Mouse (Mus musculus) stomach, postnatal 0 days (tissue): Measurements from ENCODE around the gene Med22. TPM values are rescaled to one million over a fixed set of nuclear protein-coding genes. Genes with fewer than 3 reads are reported as not detected.

Experiments used
- ATAC-seq: fragments of 200-750 bp; cut with Nextera tagmentation; 2 replicates; pipeline ENCODE4 v1.8.0; 2017; ENCODE audit not compliant: low FRiP score, low TSS enrichment
- DNase-seq: peaks from one replicate; pipeline ENCODE4 v3.0.0-alpha.2; 2016; ENCODE audit warnings: low spot score
- H3K27ac ChIP-seq: fragments of 300-500 bp; sonication (generic); replicated peaks from 2 replicates; pipeline ENCODE4 v1.5.1; 2014; ENCODE audit warnings: mild to moderate bottlenecking, control low read depth
- H3K27me3 ChIP-seq: fragments of 300-500 bp; sonication (generic); 2 replicates; pipeline ENCODE4 v1.6.1; 2014; ENCODE audit warnings: low read length; ENCODE audit not compliant: control insufficient read depth, insufficient read depth
- H3K36me3 ChIP-seq: fragments of 300-500 bp; sonication (generic); 2 replicates; pipeline ENCODE4 v1.6.1; 2014; ENCODE audit warnings: low read length, mixed read lengths; ENCODE audit not compliant: control insufficient read depth, insufficient read depth
- H3K4me1 ChIP-seq: fragments of 300-500 bp; sonication (generic); replicated peaks from 2 replicates; pipeline ENCODE4 v1.6.1; 2014; ENCODE audit warnings: antibody characterized with exemption; ENCODE audit not compliant: control insufficient read depth, insufficient read depth
- H3K4me2 ChIP-seq: fragments of 300-500 bp; sonication (generic); replicated peaks from 2 replicates; pipeline ENCODE4 v1.6.1; 2014; ENCODE audit warnings: low read depth, mild to moderate bottlenecking, control low read depth, moderate library complexity
- H3K4me3 ChIP-seq: fragments of 300-500 bp; sonication (generic); 2 replicates; pipeline ENCODE4 v1.5.1; 2014; ENCODE audit warnings: low read depth, low read length, control low read depth
- H3K9ac ChIP-seq: fragments of 300-500 bp; sonication (generic); 2 replicates; pipeline ENCODE4 v1.6.1; 2014; ENCODE audit warnings: mild to moderate bottlenecking, low read length, control low read depth, mixed read lengths
- H3K9me3 ChIP-seq: fragments of 300-500 bp; sonication (generic); 2 replicates; pipeline ENCODE4 v1.6.1; 2016; ENCODE audit warnings: low read length; ENCODE audit not compliant: control insufficient read depth
- CTCF ChIP-seq: IDR thresholded peaks from 2 replicates; pipeline ENCODE4 v1.5.1; 2016; ENCODE audit warnings: antibody characterized with exemption, low read depth, mild to moderate bottlenecking, moderate library complexity
- EP300 ChIP-seq: optimal IDR thresholded peaks from 2 replicates; pipeline ENCODE3; 2016; ENCODE audit warnings: antibody characterized with exemption
- WGBS: fragments of 180-500 bp; shearing (Covaris S2); extraction: QIAGEN DNeasy Blood & Tissue Kit; methylation state at CpG from one replicate; pipeline ENCODE4 v1.1.7; 2014; 5-methylcytosine and 5-hydroxymethylcytosine counted together
- polyA plus RNA-seq: library from polyadenylated mRNA; unstranded; fragments of >200 nt; fragmentation: Nextera tagmentation; extraction: Ambion mirVana; gene quantifications from 2 replicates; pipeline ENCODE4 v1.2.1, GENCODE M21; 2015

The Med22 gene
- polyA plus RNA-seq, 1 experiment from 2014 or later, result 22.5 TPM

DNA sequence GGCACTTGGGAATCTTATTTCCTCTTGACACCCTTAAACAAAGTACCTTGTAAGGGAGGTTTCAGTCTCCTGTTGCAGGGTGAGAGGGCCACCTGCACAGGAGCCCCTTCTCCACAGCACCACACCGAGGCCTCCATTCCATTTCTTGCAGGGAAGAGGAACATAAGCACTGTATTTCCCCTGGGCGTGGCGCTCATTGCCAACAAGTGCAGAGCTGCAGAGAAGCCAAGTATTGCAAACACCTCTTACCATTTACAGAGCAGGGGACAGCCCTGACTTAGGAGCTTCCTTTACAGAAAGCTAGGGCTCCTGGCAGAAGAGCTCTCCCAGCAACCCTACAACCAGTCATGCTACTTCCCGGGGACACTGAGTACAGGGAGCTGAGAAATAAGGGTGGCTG, 41.7 kb upstream of the Med22 start:
- no peaks in the 10 kb centered on the region for H3K9me3 ChIP-seq
- TF ChIP-seq CTCF (no peak), EP300 (no peak)
- no peak overlapping the region for H3K9ac ChIP-seq
- 92% methylated on average over 4 of the region's 4 CpGs for WGBS
- no peak overlapping the region for H3K4me2 ChIP-seq
- no peaks in the 10 kb centered on the region for H3K27me3 ChIP-seq
- no peaks in the 10 kb centered on the region for H3K4me1 ChIP-seq
- H3K27ac ChIP-seq, result no peak overlapping the region
- peaks cover 20% of the 10 kb centered on the region for H3K36me3 ChIP-seq
- no peak for ATAC-seq
- no peak overlapping the region for H3K4me3 ChIP-seq
- DNase-seq, result no peak

DNA sequence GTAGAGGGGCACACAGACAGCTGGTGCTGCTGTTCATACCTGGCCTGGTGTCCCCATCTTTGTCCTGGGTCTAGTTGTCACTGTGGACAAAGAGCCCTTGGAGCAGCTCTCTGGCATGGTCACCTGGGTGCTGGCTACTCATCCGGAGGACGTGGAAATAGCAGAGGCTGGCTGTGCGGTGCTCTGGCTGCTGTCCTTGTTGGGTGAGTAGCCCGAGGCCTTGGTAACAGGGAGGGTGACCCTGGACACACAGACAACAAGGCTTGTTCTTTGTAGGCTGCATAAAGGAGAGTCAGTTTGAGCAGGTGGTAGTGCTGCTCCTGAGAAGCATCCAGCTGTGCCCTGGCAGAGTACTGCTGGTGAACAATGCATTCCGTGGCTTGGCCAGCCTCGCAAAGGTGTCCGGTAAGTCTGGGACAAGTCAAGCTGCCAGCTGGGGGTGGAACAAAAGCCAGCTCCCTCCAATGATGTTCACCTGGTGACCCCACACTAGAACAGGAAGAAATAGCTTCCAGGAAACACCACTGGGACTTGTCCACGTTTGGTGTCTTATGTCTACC, 40.9 kb upstream of the Med22 start:
- no peak overlapping the region for H3K27ac ChIP-seq
- peaks cover 19% of the 10 kb centered on the region for H3K36me3 ChIP-seq
- DNase-seq (no peak), ATAC-seq (no peak)
- H3K27me3 ChIP-seq, result no peaks in the 10 kb centered on the region
- H3K4me3 ChIP-seq, result no peak overlapping the region
- 90% methylated on average over 8 of the region's 8 CpGs for WGBS
- TF ChIP-seq EP300, result no peak
- TF ChIP-seq CTCF, result no peak
- no peaks in the 10 kb centered on the region for H3K4me1 ChIP-seq
- H3K9me3 ChIP-seq, result no peaks in the 10 kb centered on the region
- no peak overlapping the region for H3K4me2 ChIP-seq
- H3K9ac ChIP-seq, result no peak overlapping the region

DNA sequence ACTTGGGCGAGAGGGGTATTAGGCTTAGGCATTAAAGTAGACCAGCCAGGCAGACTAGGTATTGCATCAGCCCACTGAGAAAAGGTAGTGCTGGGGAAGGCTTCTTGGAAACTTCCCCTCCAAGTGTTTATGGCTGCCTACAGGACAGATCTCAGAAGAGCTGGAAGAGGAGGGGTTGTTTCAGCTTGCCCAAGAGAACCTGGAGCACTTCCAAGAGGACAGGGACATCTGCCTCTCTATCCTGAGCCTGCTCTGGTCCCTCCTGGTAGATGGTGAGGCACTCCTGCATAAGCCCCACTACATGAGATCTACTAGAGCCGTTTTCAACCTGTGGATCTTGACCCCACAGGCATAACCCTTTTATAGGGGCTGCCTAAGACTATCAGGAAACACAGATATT, 39.9 kb upstream of the Med22 start:
- DNase-seq, result no peak
- Histone ChIP-seq H3K4me1 (no peaks in the 10 kb centered on the region), H3K27me3 (no peaks in the 10 kb centered on the region), H3K4me3 (no peak overlapping the region), H3K9ac (no peak overlapping the region), H3K36me3 (peaks cover 16% of the 10 kb centered on the region), H3K27ac (no peak overlapping the region), H3K4me2 (no peak overlapping the region), H3K9me3 (no peaks in the 10 kb centered on the region)
- ATAC-seq, result no peak
- 82% methylated on average over 2 of the region's 2 CpGs for WGBS
- TF ChIP-seq CTCF (no peak), EP300 (no peak)

DNA sequence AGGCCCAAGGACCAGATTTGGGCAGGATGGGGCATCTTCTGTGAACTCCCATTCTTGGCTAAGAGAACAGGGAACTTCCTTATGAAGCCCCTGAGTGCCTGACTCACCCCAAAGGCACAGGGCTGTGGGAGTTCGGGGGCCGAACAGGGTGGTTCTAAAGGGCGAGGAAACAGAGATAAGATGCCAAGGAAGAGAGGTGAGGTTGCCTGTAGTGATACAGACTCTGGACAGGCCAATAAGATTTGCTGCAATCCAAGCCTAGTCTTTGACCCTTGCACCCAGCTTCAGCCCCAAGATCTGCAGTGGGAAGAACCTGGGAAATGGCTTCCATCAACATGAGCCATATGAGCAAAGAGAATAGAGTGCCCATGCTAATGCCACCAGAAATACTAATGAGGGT, 32.8 kb upstream of the Med22 start:
- ATAC-seq, result no peak
- Histone ChIP-seq H3K4me2 (no peak overlapping the region), H3K36me3 (no peaks in the 10 kb centered on the region), H3K27ac (no peak overlapping the region), H3K4me1 (no peaks in the 10 kb centered on the region), H3K9me3 (no peaks in the 10 kb centered on the region), H3K27me3 (no peaks in the 10 kb centered on the region), H3K4me3 (no peak overlapping the region), H3K9ac (no peak overlapping the region)
- no peak for TF ChIP-seq EP300
- TF ChIP-seq CTCF, result no peak
- no peak for DNase-seq
- WGBS, result 67% methylated on average over 3 of the region's 3 CpGs

DNA sequence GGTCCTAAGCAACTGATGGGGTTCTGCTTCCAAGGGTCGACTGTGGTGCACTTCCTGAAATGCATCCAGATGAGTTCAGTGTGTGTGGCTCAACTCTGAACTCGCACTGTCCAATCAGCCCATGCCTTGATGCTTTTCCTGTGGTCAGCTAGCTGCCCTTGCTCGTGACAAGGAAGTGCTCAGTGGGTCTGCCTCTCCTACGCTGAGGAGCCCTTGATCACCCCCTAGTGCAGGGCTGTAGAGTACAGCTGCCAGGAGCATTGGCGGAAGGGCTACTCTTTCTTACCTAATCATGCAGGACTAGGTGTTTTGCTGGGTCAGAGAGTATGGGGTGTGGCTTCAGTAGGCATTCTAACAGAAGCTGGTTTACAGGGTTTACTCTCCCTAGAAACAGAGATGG, 31.1 kb upstream of the Med22 start:
- Histone ChIP-seq H3K4me2 (no peak overlapping the region), H3K36me3 (no peaks in the 10 kb centered on the region), H3K27ac (no peak overlapping the region), H3K4me3 (no peak overlapping the region), H3K9me3 (no peaks in the 10 kb centered on the region), H3K27me3 (no peaks in the 10 kb centered on the region), H3K9ac (no peak overlapping the region), H3K4me1 (no peaks in the 10 kb centered on the region)
- DNase-seq (peak; percentile 72), ATAC-seq (peak; percentile 88)
- WGBS, result 37% methylated on average over 5 of the region's 5 CpGs
- peak; percentile 62 for TF ChIP-seq CTCF
- no peak for TF ChIP-seq EP300

DNA sequence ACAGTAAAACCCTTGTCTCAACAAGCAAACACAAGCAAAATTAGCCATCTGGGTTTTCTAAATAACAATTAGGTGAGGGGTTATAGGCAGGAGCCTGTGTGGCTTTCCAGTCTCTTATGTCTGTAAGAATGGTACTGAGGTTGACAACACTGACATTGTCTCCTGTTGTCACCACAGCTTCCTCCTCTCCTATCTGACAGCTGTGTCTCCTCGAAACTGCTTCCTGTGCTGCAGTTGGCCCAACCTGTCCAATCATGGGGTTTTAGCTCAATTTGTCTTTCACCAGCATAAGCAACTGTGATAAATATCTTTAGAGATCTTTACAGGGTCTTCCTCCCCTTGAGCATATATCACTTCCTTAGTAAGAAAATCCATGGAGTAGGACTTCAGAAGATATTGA, 25.9 kb upstream of the Med22 start:
- H3K4me1 ChIP-seq, result peaks cover 8% of the 10 kb centered on the region; the same call in 1 of the 2 replicates
- ATAC-seq (no peak), DNase-seq (no peak)
- H3K27ac ChIP-seq, result no peak overlapping the region
- no peak overlapping the region for H3K9ac ChIP-seq
- 52% methylated on average over 1 of the region's 1 CpGs for WGBS
- 0 out of 2 replicates have a peak, but pooled peaks cover 2% of the 10 kb centered on the region for H3K36me3 ChIP-seq
- H3K9me3 ChIP-seq, result no peaks in the 10 kb centered on the region
- H3K4me3 ChIP-seq, result no peak overlapping the region
- TF ChIP-seq EP300 (no peak), CTCF (no peak)
- no peak overlapping the region for H3K4me2 ChIP-seq
- no peaks in the 10 kb centered on the region for H3K27me3 ChIP-seq
